Mouse (Mus musculus): ENCODE measurements around the gene Vav2. TPM values are rescaled to one million over a fixed set of nuclear protein-coding genes. Genes with fewer than 3 reads are reported as not detected.

The Vav2 gene
- polyA plus RNA-seq, 1 experiment from 2014 or later = 13.1 TPM

- H3K4me1 ChIP-seq (replicated peaks; ENCODE audit: control insufficient read depth, insufficient read depth, low read length) = peaks cover 44% of the 10 kb centered on the region
- H3K9ac ChIP-seq (replicated peaks; ENCODE audit: low read depth, low read length) = peak overlapping the region; percentile 89
- no peaks in the 10 kb centered on the region for H3K9me3 ChIP-seq (ENCODE audit: control insufficient read depth, low read length)
- peak overlapping the region; percentile 96 for H3K4me2 ChIP-seq (ENCODE audit: low read length)
- no peaks in the 10 kb centered on the region for H3K36me3 ChIP-seq (ENCODE audit: control insufficient read depth, insufficient read depth)
- peak overlapping the region; percentile 89 for H3K4me3 ChIP-seq (replicated peaks; ENCODE audit: low read length)
- peak overlapping the region; percentile 82 for H3K27ac ChIP-seq (ENCODE audit: low read length)
- peak; percentile 27 for ATAC-seq
- no peaks in the 10 kb centered on the region for H3K27me3 ChIP-seq (replicated peaks; ENCODE audit: control insufficient read depth, insufficient read depth, low read length)
- under 1% methylated on average over 43 of the region's 64 CpGs for WGBS
Observed at GRCm38 (mm10) chr2:27426406-27426854, 403 bp downstream of the Vav2 start.

DNA sequence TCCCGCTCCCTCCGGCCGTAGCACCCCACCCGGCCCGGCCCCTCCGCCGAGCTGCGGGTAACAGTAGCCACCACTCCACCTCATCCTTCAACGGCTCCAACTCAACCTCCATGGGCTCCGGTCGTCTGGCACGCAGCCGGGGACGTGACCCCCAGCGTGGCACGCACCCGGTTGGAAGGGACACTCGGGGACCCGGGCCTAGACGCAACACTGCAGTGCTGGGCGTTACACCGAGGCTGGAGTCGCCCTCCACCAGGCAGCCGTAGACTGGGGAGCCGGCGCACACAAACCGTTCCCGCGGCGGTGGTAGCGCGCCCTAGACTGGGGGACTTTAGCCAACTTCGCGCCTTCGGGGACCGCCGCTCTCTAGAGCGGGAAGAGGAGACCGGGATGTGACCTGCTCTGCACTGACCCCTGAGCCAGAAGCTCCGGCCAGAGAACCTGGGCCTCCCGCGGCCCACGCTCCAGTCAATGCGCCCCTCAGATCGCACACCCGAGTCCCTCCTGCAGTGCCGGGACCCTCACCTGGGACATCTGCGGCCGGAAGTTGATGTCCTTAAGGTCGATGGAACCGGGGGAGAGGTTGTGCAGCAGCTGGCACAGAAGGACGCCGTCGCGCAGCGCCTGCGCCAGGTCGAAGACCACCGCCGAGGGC lies 955 bp downstream of the Vav2 start:
- Histone ChIP-seq H3K4me3 (replicated peaks; ENCODE audit: low read length) (peak overlapping the region; percentile 89), H3K27ac (ENCODE audit: low read length) (peak overlapping the region; percentile 82), H3K9ac (replicated peaks; ENCODE audit: low read depth, low read length) (peak overlapping the region; percentile 89), H3K4me1 (replicated peaks; ENCODE audit: control insufficient read depth, insufficient read depth, low read length) (peaks cover 50% of the 10 kb centered on the region), H3K9me3 (ENCODE audit: control insufficient read depth, low read length) (no peaks in the 10 kb centered on the region), H3K27me3 (replicated peaks; ENCODE audit: control insufficient read depth, insufficient read depth, low read length) (no peaks in the 10 kb centered on the region), H3K36me3 (ENCODE audit: control insufficient read depth, insufficient read depth) (no peaks in the 10 kb centered on the region), H3K4me2 (ENCODE audit: low read length) (peak overlapping the region; percentile 96)
- WGBS = under 1% methylated on average over 59 of the region's 60 CpGs
- ATAC-seq = peak; percentile 11; the same call in 1 of the 2 replicates

- Histone ChIP-seq H3K4me3 (replicated peaks; ENCODE audit: low read length) (peak overlapping the region; percentile 89), H3K4me1 (replicated peaks; ENCODE audit: control insufficient read depth, insufficient read depth, low read length) (peaks cover 51% of the 10 kb centered on the region), H3K9ac (replicated peaks; ENCODE audit: low read depth, low read length) (peak overlapping the region; percentile 89), H3K27ac (ENCODE audit: low read length) (no peak overlapping the region), H3K36me3 (ENCODE audit: control insufficient read depth, insufficient read depth) (no peaks in the 10 kb centered on the region), H3K4me2 (ENCODE audit: low read length) (peak overlapping the region; percentile 96), H3K27me3 (replicated peaks; ENCODE audit: control insufficient read depth, insufficient read depth, low read length) (no peaks in the 10 kb centered on the region), H3K9me3 (ENCODE audit: control insufficient read depth, low read length) (no peaks in the 10 kb centered on the region)
- WGBS = under 1% methylated on average over 20 of the region's 20 CpGs
- ATAC-seq = no peak
Observed at GRCm38 (mm10) chr2:27425161-27425611, 1.6 kb downstream of the Vav2 start.

GRCm38 (mm10) chr2:27423596-27423995 lies 3.2 kb downstream of the Vav2 start:
- H3K9ac ChIP-seq (replicated peaks; ENCODE audit: low read depth, low read length) = no peak overlapping the region
- H3K4me1 ChIP-seq (replicated peaks; ENCODE audit: control insufficient read depth, insufficient read depth, low read length) = peaks cover 51% of the 10 kb centered on the region
- no peak overlapping the region; the same call in 1 of the 2 replicates for H3K4me3 ChIP-seq (replicated peaks; ENCODE audit: low read length)
- no peak for ATAC-seq
- H3K4me2 ChIP-seq (ENCODE audit: low read length) = peak overlapping the region; percentile 96
- no peak overlapping the region for H3K27ac ChIP-seq (ENCODE audit: low read length)
- WGBS = 76% methylated on average over 7 of the region's 7 CpGs
- H3K9me3 ChIP-seq (ENCODE audit: control insufficient read depth, low read length) = no peaks in the 10 kb centered on the region
- H3K27me3 ChIP-seq (replicated peaks; ENCODE audit: control insufficient read depth, insufficient read depth, low read length) = no peaks in the 10 kb centered on the region
- no peaks in the 10 kb centered on the region for H3K36me3 ChIP-seq (ENCODE audit: control insufficient read depth, insufficient read depth)

GRCm38 (mm10) chr2:27421293-27422068 lies 5.4 kb downstream of the Vav2 start:
- H3K27ac ChIP-seq (ENCODE audit: low read length) = peak overlapping the region; percentile 76
- H3K4me2 ChIP-seq (ENCODE audit: low read length) = peak overlapping the region; percentile 30
- H3K4me3 ChIP-seq (replicated peaks; ENCODE audit: low read length) = no peak overlapping the region
- 32% methylated on average over 20 of the region's 20 CpGs for WGBS
- H3K9me3 ChIP-seq (ENCODE audit: control insufficient read depth, low read length) = no peaks in the 10 kb centered on the region
- peak overlapping the region; percentile 43; the same call in 1 of the 2 replicates for H3K9ac ChIP-seq (replicated peaks; ENCODE audit: low read depth, low read length)
- no peaks in the 10 kb centered on the region for H3K27me3 ChIP-seq (replicated peaks; ENCODE audit: control insufficient read depth, insufficient read depth, low read length)
- ATAC-seq = peak; percentile 49
- H3K36me3 ChIP-seq (ENCODE audit: control insufficient read depth, insufficient read depth) = no peaks in the 10 kb centered on the region
- peaks cover 52% of the 10 kb centered on the region for H3K4me1 ChIP-seq (replicated peaks; ENCODE audit: control insufficient read depth, insufficient read depth, low read length)

DNA sequence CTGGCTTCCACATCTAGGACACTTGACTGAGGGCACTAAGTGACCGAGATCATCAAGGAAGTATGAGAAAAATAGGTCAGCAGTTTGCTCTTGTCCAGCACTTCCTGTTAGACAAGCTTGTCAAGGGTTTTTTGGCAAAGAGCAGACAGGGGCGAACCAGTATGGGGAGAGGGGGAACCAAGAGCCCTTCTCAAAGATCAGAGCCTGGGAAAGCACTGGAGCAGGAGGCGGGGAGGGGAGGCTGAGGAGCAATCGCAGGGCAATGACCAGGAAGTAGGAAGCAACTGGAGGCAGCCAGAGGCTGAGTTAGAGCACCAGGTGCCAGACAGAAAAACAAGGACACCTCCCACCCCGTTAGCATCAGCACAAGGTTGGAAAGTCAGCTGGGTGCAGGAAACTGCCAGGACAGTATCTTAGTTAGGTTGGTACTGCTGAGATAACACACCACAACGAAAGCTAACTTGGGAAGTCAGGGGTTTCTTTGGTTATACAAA lies 8.2 kb downstream of the Vav2 start:
- H3K27ac ChIP-seq (ENCODE audit: low read length) = no peak overlapping the region
- H3K4me1 ChIP-seq (replicated peaks; ENCODE audit: control insufficient read depth, insufficient read depth, low read length) = peaks cover 60% of the 10 kb centered on the region
- H3K9ac ChIP-seq (replicated peaks; ENCODE audit: low read depth, low read length) = no peak overlapping the region
- H3K27me3 ChIP-seq (replicated peaks; ENCODE audit: control insufficient read depth, insufficient read depth, low read length) = no peaks in the 10 kb centered on the region
- H3K4me3 ChIP-seq (replicated peaks; ENCODE audit: low read length) = no peak overlapping the region
- no peak overlapping the region for H3K4me2 ChIP-seq (ENCODE audit: low read length)
- no peaks in the 10 kb centered on the region for H3K9me3 ChIP-seq (ENCODE audit: control insufficient read depth, low read length)
- H3K36me3 ChIP-seq (ENCODE audit: control insufficient read depth, insufficient read depth) = no peaks in the 10 kb centered on the region
- ATAC-seq = no peak
- 69% methylated on average over 6 of the region's 6 CpGs for WGBS

GRCm38 (mm10) chr2:27417648-27418153 lies 9.1 kb downstream of the Vav2 start:
- Histone ChIP-seq H3K9me3 (ENCODE audit: control insufficient read depth, low read length) (no peaks in the 10 kb centered on the region), H3K4me1 (replicated peaks; ENCODE audit: control insufficient read depth, insufficient read depth, low read length) (peaks cover 53% of the 10 kb centered on the region), H3K27ac (ENCODE audit: low read length) (no peak overlapping the region), H3K4me3 (replicated peaks; ENCODE audit: low read length) (no peak overlapping the region), H3K9ac (replicated peaks; ENCODE audit: low read depth, low read length) (no peak overlapping the region), H3K27me3 (replicated peaks; ENCODE audit: control insufficient read depth, insufficient read depth, low read length) (no peaks in the 10 kb centered on the region), H3K4me2 (ENCODE audit: low read length) (no peak overlapping the region), H3K36me3 (ENCODE audit: control insufficient read depth, insufficient read depth) (no peaks in the 10 kb centered on the region)
- 66% methylated on average over 5 of the region's 5 CpGs for WGBS
- ATAC-seq = no peak

DNA sequence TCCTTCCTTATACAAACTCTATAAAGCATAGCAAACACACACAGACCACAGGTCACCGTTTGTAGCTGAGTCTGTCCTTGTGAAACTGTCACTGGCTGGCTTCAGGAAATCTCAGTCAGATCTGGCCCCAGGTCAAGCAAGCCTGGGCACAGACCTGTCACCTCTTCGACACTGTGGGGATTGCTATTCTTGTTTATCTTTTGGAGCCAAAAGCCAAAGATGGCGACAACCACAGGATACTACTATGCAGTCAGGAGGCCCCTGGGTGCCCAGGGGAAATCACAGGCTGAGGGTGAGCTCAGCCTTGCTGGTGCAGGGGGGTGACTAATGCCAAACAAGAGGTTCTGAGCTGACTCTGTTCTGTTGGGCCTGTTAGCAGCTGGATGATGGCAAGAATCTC lies 10.4 kb downstream of the Vav2 start:
- Histone ChIP-seq H3K4me3 (replicated peaks; ENCODE audit: low read length) (no peak overlapping the region), H3K36me3 (ENCODE audit: control insufficient read depth, insufficient read depth) (no peaks in the 10 kb centered on the region), H3K9ac (replicated peaks; ENCODE audit: low read depth, low read length) (no peak overlapping the region), H3K9me3 (ENCODE audit: control insufficient read depth, low read length) (no peaks in the 10 kb centered on the region), H3K27ac (ENCODE audit: low read length) (no peak overlapping the region), H3K27me3 (replicated peaks; ENCODE audit: control insufficient read depth, insufficient read depth, low read length) (no peaks in the 10 kb centered on the region), H3K4me1 (replicated peaks; ENCODE audit: control insufficient read depth, insufficient read depth, low read length) (peaks cover 59% of the 10 kb centered on the region), H3K4me2 (ENCODE audit: low read length) (no peak overlapping the region)
- WGBS = 50% methylated on average over 3 of the region's 3 CpGs
- ATAC-seq = no peak

Measured in forebrain, embryonic 16.5 days (tissue).